Mouse (Mus musculus) thymus, postnatal 36 days (tissue): ENCODE results near the gene Chst8.

Source experiments
- DNase-seq, 2 experiments: peaks; one replicate each; pipeline ENCODE4 v3.0.0; 2022; ENCODE audit warnings: mixed read lengths in 2 of 2

Chst8 gene

GRCm38 (mm10) chr7:34702718-34703351 lies 109.7 kb downstream of the Chst8 start:
- DNase-seq: no peak

- no peak for DNase-seq
Measured at GRCm38 (mm10) chr7:34699888-34700287, 112.6 kb downstream of the Chst8 start.

GRCm38 (mm10) chr7:34698221-34698620 lies 114.3 kb downstream of the Chst8 start:
- DNase-seq: no peak

GRCm38 (mm10) chr7:34696086-34696485 lies 116.4 kb downstream of the Chst8 start:
- DNase-seq: no peak

GRCm38 (mm10) chr7:34694898-34695297 lies 117.6 kb downstream of the Chst8 start:
- no peak for DNase-seq

GRCm38 (mm10) chr7:34693916-34694315 lies 118.6 kb downstream of the Chst8 start:
- DNase-seq: no peak

- DNase-seq: no peak
Measured at GRCm38 (mm10) chr7:34693072-34693471, 119.4 kb downstream of the Chst8 start.

- DNase-seq: no peak
Measured at GRCm38 (mm10) chr7:34690111-34690510, 122.4 kb downstream of the Chst8 start.

GRCm38 (mm10) chr7:34689028-34689427 lies 123.5 kb downstream of the Chst8 start:
- DNase-seq: no peak

GRCm38 (mm10) chr7:34685801-34686200 lies 126.7 kb downstream of the Chst8 start:
- DNase-seq: no peak

- DNase-seq: no peak
Measured at GRCm38 (mm10) chr7:34685176-34685575, 127.3 kb downstream of the Chst8 start.

GRCm38 (mm10) chr7:34680771-34681421 lies 131.6 kb downstream of the Chst8 start:
- no peak for DNase-seq

GRCm38 (mm10) chr7:34679886-34680285 lies 132.6 kb downstream of the Chst8 start:
- DNase-seq: no peak

- DNase-seq: peak in 1 of 2 experiments; percentile 33
Measured at GRCm38 (mm10) chr7:34675831-34676514, 136.5 kb downstream of the Chst8 start.

GRCm38 (mm10) chr7:34675120-34675790 lies 137.3 kb downstream of the Chst8 start:
- no peak for DNase-seq

- DNase-seq: no peak
Measured at GRCm38 (mm10) chr7:34672916-34673315, 139.6 kb downstream of the Chst8 start.

GRCm38 (mm10) chr7:34671911-34672310 lies 140.6 kb downstream of the Chst8 start:
- peak; percentile 71 to 74 for DNase-seq

GRCm38 (mm10) chr7:34670778-34671177 lies 141.7 kb downstream of the Chst8 start:
- no peak for DNase-seq

- no peak for DNase-seq
Measured at GRCm38 (mm10) chr7:34669336-34669735, 143.2 kb downstream of the Chst8 start.

- no peak for DNase-seq
Measured at GRCm38 (mm10) chr7:34667874-34668273, 144.6 kb downstream of the Chst8 start.

GRCm38 (mm10) chr7:34663145-34663544 lies 149.4 kb downstream of the Chst8 start:
- no peak for DNase-seq

GRCm38 (mm10) chr7:34662227-34662626 lies 150.3 kb downstream of the Chst8 start:
- DNase-seq: no peak

GRCm38 (mm10) chr7:34659386-34660085 lies 153.0 kb downstream of the Chst8 start:
- no peak for DNase-seq
